Mouse (Mus musculus) intestine, embryonic 15.5 days (tissue): ENCODE measurements around the gene Prg2. TPM values are rescaled to one million over a fixed set of nuclear protein-coding genes. Genes with fewer than 3 reads are reported as not detected.

ENCODE experiments used
- ATAC-seq: fragments of 200-750 bp; cut with Nextera tagmentation; 2 replicates; pipeline ENCODE4 v1.8.0; 2017; ENCODE audit warnings: moderate TSS enrichment, moderate library complexity
- H3K27ac ChIP-seq: fragments of 300-500 bp; sonication (generic); 2 replicates; pipeline ENCODE4 v1.5.1; 2015; ENCODE audit warnings: mild to moderate bottlenecking, inconsistent platforms
- H3K27me3 ChIP-seq: fragments of 300-500 bp; sonication (generic); replicated peaks from 2 replicates; pipeline ENCODE4 v1.6.1; 2015; ENCODE audit warnings: inconsistent platforms
- H3K36me3 ChIP-seq: fragments of 300-500 bp; sonication (generic); 2 replicates; pipeline ENCODE4 v1.6.1; 2015; ENCODE audit warnings: inconsistent platforms
- H3K4me1 ChIP-seq: fragments of 300-500 bp; sonication (generic); replicated peaks from 2 replicates; pipeline ENCODE4 v1.6.1; 2015; ENCODE audit warnings: inconsistent platforms
- H3K4me2 ChIP-seq: fragments of 300-500 bp; sonication (generic); replicated peaks from 2 replicates; pipeline ENCODE4 v1.6.1; 2015; ENCODE audit warnings: mild to moderate bottlenecking, inconsistent platforms
- H3K4me3 ChIP-seq: fragments of 300-500 bp; sonication (generic); replicated peaks from 2 replicates; pipeline ENCODE4 v1.5.1; 2015; ENCODE audit warnings: inconsistent platforms
- H3K9ac ChIP-seq: fragments of 300-500 bp; sonication (generic); 2 replicates; pipeline ENCODE4 v1.6.1; 2015; ENCODE audit warnings: inconsistent platforms
- H3K9me3 ChIP-seq: fragments of 300-500 bp; sonication (generic); 2 replicates; pipeline ENCODE4 v1.6.1; 2016; ENCODE audit warnings: inconsistent platforms
- WGBS: fragments of 180-500 bp; shearing (Covaris S2); methylation state at CpG from one replicate; pipeline ENCODE4 v1.1.7; 2015; 5-methylcytosine and 5-hydroxymethylcytosine counted together
- polyA plus RNA-seq: library from polyadenylated mRNA; unstranded; fragments of >200 nt; fragmentation: Nextera tagmentation; extraction: Ambion mirVana; gene quantifications from 2 replicates; pipeline ENCODE4 v1.2.1, GENCODE M21; 2015

Prg2 gene
- polyA plus RNA-seq, 1 experiment from 2014 or later = 0.75 TPM

DNA sequence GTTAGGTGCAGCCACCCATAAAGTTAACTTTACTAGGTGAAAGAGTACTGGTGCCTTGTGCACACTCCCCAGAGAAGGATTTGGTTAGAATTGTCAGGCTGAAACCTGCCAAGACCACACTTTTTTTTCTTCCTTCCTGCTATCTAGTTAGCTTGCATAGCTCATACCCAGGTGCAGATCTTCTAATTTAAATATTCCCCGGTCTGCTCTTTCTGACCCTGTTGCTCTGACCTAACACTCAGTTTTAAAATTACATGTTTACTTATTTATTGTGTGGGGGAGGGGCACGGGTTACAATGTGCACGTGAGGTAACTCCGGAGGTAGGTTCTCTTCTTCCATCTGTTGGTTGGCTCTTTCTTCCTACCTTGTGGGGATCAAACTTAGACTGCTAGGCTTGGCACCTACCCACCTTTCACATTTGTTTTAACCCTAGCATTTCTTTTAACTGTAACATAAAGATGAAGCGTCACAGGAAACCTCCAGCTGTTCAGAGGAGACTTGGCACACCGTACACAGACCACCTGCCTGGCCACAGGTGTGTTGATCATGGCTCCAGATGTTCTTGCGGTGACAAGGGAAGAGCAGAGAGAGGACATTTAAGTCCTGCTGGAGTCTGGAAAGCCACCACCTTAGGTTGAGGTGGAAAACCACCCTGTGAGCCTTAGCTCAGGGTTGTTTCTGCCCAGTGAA is 16.0 kb upstream of the Prg2 start:
- Histone ChIP-seq H3K4me1 (no peaks in the 10 kb centered on the region), H3K4me2 (no peak overlapping the region), H3K9me3 (no peaks in the 10 kb centered on the region), H3K36me3 (no peaks in the 10 kb centered on the region), H3K27ac (no peak overlapping the region), H3K4me3 (no peak overlapping the region), H3K27me3 (no peaks in the 10 kb centered on the region), H3K9ac (no peak overlapping the region)
- 87% methylated on average over 7 of the region's 7 CpGs for WGBS
- ATAC-seq = no peak

DNA sequence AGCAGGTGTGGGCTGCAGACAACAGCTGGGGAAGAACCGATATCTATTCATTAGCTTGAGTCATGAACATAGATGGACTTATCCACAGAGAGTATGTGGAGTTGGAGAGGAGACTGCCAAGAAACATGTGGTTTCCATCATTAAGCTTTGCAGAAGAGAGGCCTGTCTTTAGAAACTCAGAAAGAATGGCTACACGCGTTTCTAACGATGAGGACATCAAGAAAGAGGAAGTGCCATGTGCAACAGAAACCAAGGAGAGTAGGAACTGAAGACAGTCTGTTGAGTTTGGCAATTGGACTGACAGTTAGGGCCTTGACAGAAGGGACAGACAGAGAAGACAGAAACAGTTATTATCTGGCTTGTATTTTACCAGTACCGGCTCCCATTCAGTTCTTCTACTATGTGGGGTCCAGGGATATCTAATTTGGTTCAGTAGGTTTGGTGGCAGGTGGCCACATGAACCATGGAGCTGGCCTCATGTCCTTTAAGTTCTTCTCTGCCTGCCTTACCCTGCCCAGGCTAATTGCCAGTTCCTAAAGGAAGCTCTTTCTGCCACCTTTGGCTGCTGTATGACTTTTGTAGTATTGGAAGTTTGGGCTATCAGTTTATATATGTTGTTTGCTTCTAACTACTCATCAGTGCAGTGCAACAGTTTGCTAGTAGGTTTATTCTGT is 12.8 kb upstream of the Prg2 start:
- Histone ChIP-seq H3K27me3 (no peaks in the 10 kb centered on the region), H3K9me3 (no peaks in the 10 kb centered on the region), H3K4me2 (no peak overlapping the region), H3K9ac (no peak overlapping the region), H3K36me3 (no peaks in the 10 kb centered on the region), H3K4me1 (no peaks in the 10 kb centered on the region), H3K27ac (no peak overlapping the region), H3K4me3 (no peak overlapping the region)
- WGBS = 83% methylated on average over 5 of the region's 5 CpGs
- ATAC-seq = no peak

DNA sequence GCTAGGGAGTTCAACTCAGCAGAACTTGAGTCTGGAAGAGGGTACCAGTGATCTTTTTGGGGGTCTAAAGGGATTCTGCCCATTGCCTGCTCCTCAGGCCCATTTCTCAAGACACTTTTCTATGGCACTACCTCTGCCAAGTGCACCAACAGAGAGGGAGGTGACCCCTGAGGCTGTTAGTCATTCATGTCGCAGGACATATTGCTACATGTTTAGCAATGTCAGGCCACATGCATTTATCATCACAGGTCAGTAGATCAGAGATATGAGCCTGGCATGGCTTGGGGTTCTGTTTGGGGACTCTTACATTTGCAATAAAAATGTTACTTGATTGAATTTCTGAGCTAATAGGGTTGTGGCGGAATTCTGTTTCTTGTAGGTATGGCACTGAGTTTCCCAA is 4.7 kb upstream of the Prg2 start:
- Histone ChIP-seq H3K4me3 (no peak overlapping the region), H3K4me1 (no peaks in the 10 kb centered on the region), H3K4me2 (no peak overlapping the region), H3K9ac (no peak overlapping the region), H3K36me3 (no peaks in the 10 kb centered on the region), H3K27me3 (no peaks in the 10 kb centered on the region), H3K27ac (no peak overlapping the region), H3K9me3 (no peaks in the 10 kb centered on the region)
- ATAC-seq = no peak
- 84% methylated on average over 2 of the region's 2 CpGs for WGBS

DNA sequence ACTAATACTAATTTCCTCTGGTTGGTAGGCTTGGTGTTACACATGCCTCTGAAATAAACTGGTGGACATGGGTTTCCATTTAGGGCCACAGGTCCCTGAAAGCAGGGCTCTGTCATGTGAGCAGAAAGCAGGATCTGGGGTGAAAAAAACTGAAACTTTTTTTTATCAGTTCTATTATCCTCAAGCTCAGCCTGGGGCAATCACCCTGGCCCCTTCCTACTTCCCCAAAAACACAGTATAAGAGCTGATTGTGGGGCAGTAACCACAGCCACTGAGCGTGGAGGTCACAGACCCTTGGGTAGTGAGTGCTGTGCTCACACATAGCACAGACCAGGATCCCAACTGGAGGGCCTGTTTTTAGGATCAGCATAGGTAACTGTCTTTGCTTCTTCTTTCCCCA is 7.7 kb downstream of the Prg2 start, which contains the start of gene Prg3:
Gene Prg3 (plus strand): TSS at position 286 of the 400 bp plus-strand sequence.
- no peaks in the 10 kb centered on the region for H3K36me3 ChIP-seq
- no peak within 1 kb of the TSS for H3K9ac ChIP-seq
- ATAC-seq = no peak
- H3K27me3 ChIP-seq = no peaks in the 10 kb centered on the region
- H3K4me3 ChIP-seq = no peak within 1 kb of the TSS
- 86% methylated on average over 1 of the region's 1 CpGs for WGBS
- no peaks in the 10 kb centered on the region for H3K9me3 ChIP-seq
- no peak within 1 kb of the TSS for H3K4me2 ChIP-seq
- no peak within 1 kb of the TSS for H3K27ac ChIP-seq
- H3K4me1 ChIP-seq = no peaks in the 10 kb centered on the region

DNA sequence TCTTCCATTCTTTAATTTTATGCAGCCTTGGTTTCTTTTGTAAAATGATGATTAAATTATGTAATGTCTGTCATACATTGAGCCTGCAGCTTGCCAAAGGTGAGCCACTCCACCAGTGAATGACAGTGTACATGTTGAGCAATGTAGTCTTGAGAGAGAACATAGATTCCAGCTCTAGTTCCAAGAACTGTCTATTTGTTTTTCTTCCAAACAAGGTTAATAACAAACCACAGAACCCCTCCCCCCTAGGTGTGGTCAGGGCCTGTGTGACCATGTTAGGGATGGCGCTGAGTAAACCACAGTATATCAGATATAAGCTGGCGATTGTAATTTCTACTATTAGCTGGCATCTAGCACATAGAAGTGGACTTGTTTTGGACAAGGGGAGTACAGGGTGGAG is 16.1 kb downstream of the Prg2 start:
- H3K27me3 ChIP-seq = no peaks in the 10 kb centered on the region
- H3K4me1 ChIP-seq = no peaks in the 10 kb centered on the region
- H3K9ac ChIP-seq = no peak overlapping the region
- WGBS = 76% methylated on average over 2 of the region's 2 CpGs
- H3K36me3 ChIP-seq = no peaks in the 10 kb centered on the region
- H3K4me3 ChIP-seq = no peak overlapping the region
- no peak for ATAC-seq
- no peak overlapping the region for H3K4me2 ChIP-seq
- H3K27ac ChIP-seq = no peak overlapping the region
- no peaks in the 10 kb centered on the region for H3K9me3 ChIP-seq

DNA sequence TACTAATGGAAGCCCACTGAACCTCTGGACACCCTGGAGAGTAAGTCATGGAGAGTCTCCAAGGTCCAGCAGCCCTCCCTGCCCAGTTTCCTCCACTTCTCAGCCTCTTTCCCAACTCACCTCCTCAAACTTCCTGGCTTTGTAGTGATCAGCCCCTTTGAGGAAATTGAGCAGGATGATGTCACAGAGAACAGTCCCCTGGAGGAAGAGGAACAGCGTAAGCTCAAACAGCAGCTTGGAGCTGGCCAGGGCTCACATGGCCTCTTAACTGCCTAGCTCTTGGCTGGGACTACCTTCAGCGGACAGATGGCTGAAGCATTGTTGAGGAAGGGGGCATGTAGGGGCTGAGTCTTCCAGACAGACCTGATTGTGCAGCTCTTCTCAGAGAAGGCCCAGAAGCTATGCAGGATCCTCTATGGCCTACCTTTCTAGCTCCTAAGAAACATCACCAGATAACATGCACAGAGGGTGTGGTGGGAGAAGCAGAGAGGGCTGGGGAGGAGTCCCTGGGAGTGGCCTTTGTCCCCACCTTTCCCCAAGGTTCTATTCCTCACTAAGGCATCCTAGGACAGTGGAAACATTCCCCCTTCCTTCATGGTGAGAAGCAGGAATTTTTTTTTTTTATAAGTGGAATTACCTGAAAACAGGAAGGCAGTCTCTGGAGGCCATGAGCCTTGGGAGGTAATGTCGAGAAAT is 19.4 kb downstream of the Prg2 start:
- Histone ChIP-seq H3K4me2 (no peak overlapping the region), H3K27ac (no peak overlapping the region)
- 65% methylated on average over 3 of the region's 3 CpGs for WGBS

DNA sequence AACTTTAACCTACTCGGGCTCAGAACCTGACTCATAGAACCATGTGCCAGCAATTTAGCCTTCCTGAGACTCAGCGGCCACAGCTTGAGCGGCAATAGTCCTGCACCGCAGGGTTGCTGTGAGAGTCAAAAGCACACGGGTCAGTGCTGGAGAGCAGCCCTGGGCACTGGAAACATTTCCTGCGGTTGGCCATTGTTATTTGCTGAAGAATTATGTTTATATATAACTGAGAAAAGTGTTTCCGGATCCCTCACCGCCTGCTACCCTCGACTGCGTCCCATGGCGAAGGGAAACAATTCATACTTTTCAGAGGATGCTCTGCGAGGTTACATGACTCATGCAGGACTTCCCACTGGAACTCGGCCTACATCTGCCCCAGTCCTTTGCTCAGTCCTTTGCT is 21.2 kb downstream of the Prg2 start:
- no peak overlapping the region for H3K27ac ChIP-seq
- no peak for ATAC-seq
- no peak overlapping the region for H3K4me2 ChIP-seq

More for the DNA sequence above, 19.4 kb downstream of the Prg2 start:
- no peaks in the 10 kb centered on the region for H3K4me1 ChIP-seq
- no peak overlapping the region for H3K4me3 ChIP-seq
- ATAC-seq = peak; percentile 48; the same call in 1 of the 2 replicates
- no peaks in the 10 kb centered on the region for H3K9me3 ChIP-seq
- no peaks in the 10 kb centered on the region for H3K27me3 ChIP-seq
- no peak overlapping the region for H3K9ac ChIP-seq
- H3K36me3 ChIP-seq = no peaks in the 10 kb centered on the region

DNA sequence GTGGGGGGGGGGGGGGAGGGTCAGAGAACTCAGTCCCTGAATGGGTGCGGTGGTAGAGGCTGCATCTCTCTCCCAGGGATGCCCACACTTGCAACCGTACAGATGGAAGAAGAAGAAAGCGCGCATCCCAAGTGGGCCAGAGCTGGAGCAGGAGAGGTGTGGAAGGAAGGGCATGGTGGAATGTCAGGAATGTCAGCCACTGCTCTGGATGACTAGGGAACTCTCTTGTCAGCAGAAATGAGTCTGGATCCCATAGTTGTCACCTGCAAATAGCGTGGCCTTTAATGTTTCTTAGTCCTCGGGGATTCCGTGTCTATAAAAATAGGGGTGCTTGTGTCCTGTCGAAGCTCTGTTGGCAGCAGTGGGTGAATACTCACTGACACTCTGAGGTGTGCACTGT is 22.3 kb downstream of the Prg2 start:
- Histone ChIP-seq H3K27me3 (no peaks in the 10 kb centered on the region), H3K4me2 (no peak overlapping the region), H3K4me3 (no peak overlapping the region), H3K4me1 (no peaks in the 10 kb centered on the region), H3K9me3 (no peaks in the 10 kb centered on the region), H3K27ac (no peak overlapping the region), H3K36me3 (no peaks in the 10 kb centered on the region), H3K9ac (no peak overlapping the region)
- WGBS = 62% methylated on average over 8 of the region's 8 CpGs
- no peak for ATAC-seq

More for the DNA sequence above, 21.2 kb downstream of the Prg2 start:
- H3K4me3 ChIP-seq = no peak overlapping the region
- no peak overlapping the region for H3K9ac ChIP-seq
- WGBS = 57% methylated on average over 13 of the region's 13 CpGs
- no peaks in the 10 kb centered on the region for H3K36me3 ChIP-seq
- H3K27me3 ChIP-seq = no peaks in the 10 kb centered on the region
- no peaks in the 10 kb centered on the region for H3K9me3 ChIP-seq
- H3K4me1 ChIP-seq = no peaks in the 10 kb centered on the region

DNA sequence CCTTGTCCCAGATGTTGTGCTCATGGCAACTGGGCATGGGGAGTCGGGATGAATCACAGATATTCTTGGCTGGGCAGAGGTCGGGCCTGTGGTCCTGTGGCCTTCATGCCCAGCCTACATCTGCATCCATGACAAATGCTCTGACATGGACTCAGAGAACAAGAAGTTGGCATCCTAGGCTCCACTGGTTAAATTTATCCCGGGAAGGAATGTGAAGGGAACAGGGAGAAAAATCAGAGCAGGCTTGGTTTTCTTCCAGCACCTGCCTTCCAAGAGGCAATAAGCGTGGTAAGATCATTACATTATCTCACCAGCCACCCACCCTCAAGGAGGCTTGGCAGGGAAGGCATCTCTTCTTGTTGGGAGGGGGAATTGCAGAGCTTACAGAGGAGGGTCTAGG is 24.1 kb downstream of the Prg2 start:
- no peaks in the 10 kb centered on the region for H3K36me3 ChIP-seq
- H3K4me3 ChIP-seq = no peak overlapping the region
- 83% methylated on average over 4 of the region's 4 CpGs for WGBS
- H3K9me3 ChIP-seq = no peaks in the 10 kb centered on the region
- 0 out of 2 replicates have a peak, but pooled peaks cover 2% of the 10 kb centered on the region for H3K4me1 ChIP-seq
- no peaks in the 10 kb centered on the region for H3K27me3 ChIP-seq
- no peak overlapping the region for H3K27ac ChIP-seq
- H3K4me2 ChIP-seq = no peak overlapping the region
- no peak for ATAC-seq
- no peak overlapping the region for H3K9ac ChIP-seq

DNA sequence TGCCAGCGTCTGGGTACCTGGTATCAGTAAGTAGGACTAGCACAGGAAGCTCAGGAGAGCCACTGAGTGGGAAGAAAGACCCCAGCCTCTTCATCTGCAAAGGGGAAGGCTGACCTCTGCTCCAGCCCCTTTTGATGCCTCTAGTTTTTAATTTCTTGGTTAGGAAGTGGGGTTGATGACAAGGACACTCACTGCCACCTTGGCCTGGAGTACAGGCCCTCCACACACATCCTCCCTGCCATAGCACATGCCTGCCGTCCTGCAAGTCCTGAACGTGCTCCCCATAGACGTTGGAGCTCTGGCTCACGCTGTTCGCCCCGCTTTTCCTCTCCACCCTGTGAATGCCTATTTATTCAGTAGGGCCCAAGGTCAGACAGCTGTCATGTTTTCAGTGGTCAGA is 26.3 kb downstream of the Prg2 start:
- no peak overlapping the region for H3K4me2 ChIP-seq
- peaks cover 11% of the 10 kb centered on the region; the same call in 1 of the 2 replicates for H3K4me1 ChIP-seq
- no peaks in the 10 kb centered on the region for H3K9me3 ChIP-seq
- H3K9ac ChIP-seq = no peak overlapping the region
- no peak for ATAC-seq
- no peak overlapping the region for H3K4me3 ChIP-seq
- WGBS = 86% methylated on average over 7 of the region's 7 CpGs
- no peaks in the 10 kb centered on the region for H3K36me3 ChIP-seq
- H3K27ac ChIP-seq = no peak overlapping the region
- no peaks in the 10 kb centered on the region for H3K27me3 ChIP-seq

DNA sequence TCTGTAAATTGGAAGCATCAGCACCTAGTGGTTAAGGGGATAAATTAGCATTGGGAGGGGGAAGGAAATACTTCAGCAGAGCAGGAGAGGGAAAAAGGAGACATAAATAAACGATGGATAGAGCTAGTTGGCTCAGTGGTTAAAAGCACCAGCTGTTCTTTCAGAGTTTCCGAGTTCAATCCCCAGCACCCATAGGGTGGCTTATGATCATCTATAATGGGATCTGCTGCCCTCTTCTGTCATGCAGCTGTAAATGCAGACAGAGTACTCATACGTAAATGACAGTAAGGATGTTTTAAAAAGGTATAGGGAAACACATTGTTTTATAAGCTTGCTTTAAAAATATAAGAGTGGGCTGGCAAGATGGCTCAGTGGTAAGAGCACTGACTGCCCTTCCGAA is 27.5 kb downstream of the Prg2 start:
- Histone ChIP-seq H3K4me1 (peaks cover 18% of the 10 kb centered on the region), H3K4me3 (no peak overlapping the region)
- 24% methylated on average over 4 of the region's 4 CpGs for WGBS

DNA sequence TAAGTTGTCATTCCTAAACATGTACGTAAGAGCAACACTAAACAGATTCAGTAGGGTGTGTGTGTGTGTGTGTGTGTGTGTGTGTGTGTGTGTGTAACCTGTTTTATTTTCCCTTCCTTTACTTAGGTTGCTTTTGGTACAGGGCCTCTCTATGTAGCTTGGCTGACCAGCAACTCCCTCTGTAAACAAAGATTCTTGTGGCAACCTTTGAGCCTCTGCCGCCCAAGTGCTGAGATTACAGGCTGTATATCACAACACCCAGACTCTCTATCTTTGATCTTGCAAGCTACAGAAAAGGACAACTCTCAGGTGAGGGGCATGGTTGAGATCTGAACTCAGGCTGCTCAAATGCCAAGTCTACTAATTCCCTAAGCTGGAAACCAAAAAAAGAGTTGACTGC is 29.0 kb downstream of the Prg2 start:
- Histone ChIP-seq H3K9ac (no peak overlapping the region), H3K4me1 (peaks cover 18% of the 10 kb centered on the region), H3K27ac (peak overlapping the region; percentile 64), H3K4me3 (no peak overlapping the region), H3K9me3 (no peaks in the 10 kb centered on the region), H3K4me2 (no peak overlapping the region; the same call in 1 of the 2 replicates), H3K36me3 (no peaks in the 10 kb centered on the region), H3K27me3 (no peaks in the 10 kb centered on the region)
- peak; percentile 83 for ATAC-seq
- 39% methylated on average over 2 of the region's 2 CpGs for WGBS

More for the DNA sequence above, 27.5 kb downstream of the Prg2 start:
- H3K9ac ChIP-seq = no peak overlapping the region
- H3K4me2 ChIP-seq = no peak overlapping the region
- ATAC-seq = no peak
- H3K27me3 ChIP-seq = no peaks in the 10 kb centered on the region
- no peak overlapping the region for H3K27ac ChIP-seq
- no peaks in the 10 kb centered on the region for H3K9me3 ChIP-seq
- no peaks in the 10 kb centered on the region for H3K36me3 ChIP-seq
